Mouse (Mus musculus) CH12.LX (cell line): ENCODE data around the gene Ndufs4. TPM values are rescaled to one million over a fixed set of nuclear protein-coding genes. Genes with fewer than 3 reads are reported as not detected.

Experiments used
- DNase-seq: peaks from one replicate; pipeline ENCODE4 v3.0.0-alpha.2; 2013; ENCODE audit errors: extremely low read depth
- H3K27ac ChIP-seq: 2 replicates; pipeline ENCODE4 v1.5.1; 2012; ENCODE audit warnings: low read depth, mild to moderate bottlenecking, control low read depth, moderate library complexity; ENCODE audit not compliant: insufficient read depth
- H3K27me3 ChIP-seq: replicated peaks from 2 replicates; pipeline ENCODE3; 2012; ENCODE audit warnings: inconsistent platforms
- H3K36me3 ChIP-seq, 2 experiments: replicated peaks in 1 of 2; 2 replicates each; pipeline versions ENCODE3 to v1.6.1; 2012; ENCODE audit warnings: inconsistent platforms in 1 of 2, low read length in 1 of 2, mild to moderate bottlenecking in 1 of 2, mixed read lengths in 1 of 2, moderate library complexity in 1 of 2; ENCODE audit not compliant: control insufficient read depth in 1 of 2, insufficient read depth in 1 of 2
- H3K4me1 ChIP-seq, 2 experiments: 2 replicates each; pipeline ENCODE4 v1.6.1; 2012; ENCODE audit warnings: inconsistent platforms in 1 of 2, moderate library complexity in 1 of 2; ENCODE audit not compliant: insufficient read depth in 2 of 2, control insufficient read depth in 1 of 2
- H3K4me2 ChIP-seq: 2 replicates; pipeline ENCODE4 v1.6.1; 2012; ENCODE audit warnings: low read depth, mild to moderate bottlenecking, control low read depth; ENCODE audit not compliant: poor library complexity, insufficient read depth, severe bottlenecking
- H3K4me3 ChIP-seq, 3 experiments: fragments of 150-350 bp in 1 of 3; sonication (generic) in 1 of 3; replicated peaks in 1 of 3; 2 replicates each; pipeline versions ENCODE3 to v1.5.1; 2011 to 2012; ENCODE audit warnings: low read depth in 2 of 3, low read length in 2 of 3, mild to moderate bottlenecking in 2 of 3, moderate library complexity in 2 of 3, control low read depth in 1 of 3, improper control_type of control experiment in 1 of 3, inconsistent platforms in 1 of 3, mixed read lengths in 1 of 3; ENCODE audit not compliant: poor library complexity in 1 of 3
- H3K79me2 ChIP-seq: replicated peaks from 2 replicates; pipeline ENCODE4 v1.6.1; 2012; ENCODE audit warnings: mild to moderate bottlenecking, moderate library complexity; ENCODE audit not compliant: control insufficient read depth, poor library complexity, insufficient read depth, severe bottlenecking; ENCODE audit errors: extremely low read depth
- H3K9ac ChIP-seq: 2 replicates; pipeline ENCODE4 v1.6.1; 2012; ENCODE audit warnings: low read depth, mild to moderate bottlenecking, control low read depth, moderate library complexity; ENCODE audit not compliant: insufficient read depth
- H3K9me3 ChIP-seq: replicated peaks from 2 replicates; pipeline ENCODE3; 2012; ENCODE audit warnings: low read length, inconsistent platforms, mixed read lengths
- BHLHE40 ChIP-seq: IDR thresholded peaks from 2 replicates; pipeline ENCODE4 v1.6.1; 2011; ENCODE audit warnings: mild to moderate bottlenecking, low read depth, low read length, improper control_type of control experiment
- CHD1 ChIP-seq: IDR thresholded peaks from 2 replicates; pipeline ENCODE4 v1.6.1; 2012; ENCODE audit warnings: low read depth, low read length, improper control_type of control experiment, inconsistent platforms
- CTCF ChIP-seq, 2 experiments: IDR thresholded peaks in 1 of 2; conservative IDR thresholded peaks in 1 of 2; 2 replicates each; pipeline ENCODE4 v1.5.1; 2011 to 2012; ENCODE audit warnings: low read depth in 2 of 2, low read length in 2 of 2, improper control_type of control experiment in 1 of 2, inconsistent platforms in 1 of 2, mild to moderate bottlenecking in 1 of 2, moderate library complexity in 1 of 2
- E2F4 ChIP-seq: IDR thresholded peaks from 2 replicates; pipeline ENCODE4 v1.6.1; 2011; ENCODE audit warnings: low read depth, low read length, improper control_type of control experiment; ENCODE audit not compliant: insufficient replicate concordance
- EP300 ChIP-seq: IDR thresholded peaks from 2 replicates; pipeline ENCODE4 v1.6.1; 2011; ENCODE audit warnings: low read length, improper control_type of control experiment
- GABPA ChIP-seq: IDR thresholded peaks from 2 replicates; pipeline ENCODE4 v1.6.1; 2012; ENCODE audit warnings: low read depth, low read length, improper control_type of control experiment, inconsistent platforms; ENCODE audit not compliant: insufficient replicate concordance
- HCFC1 ChIP-seq: IDR thresholded peaks from 2 replicates; pipeline ENCODE4 v1.6.1; 2012; ENCODE audit warnings: low read depth, mild to moderate bottlenecking, inconsistent platforms, low read length, improper control_type of control experiment
- KAT2A ChIP-seq: IDR thresholded peaks from 2 replicates; pipeline ENCODE4 v1.6.1; 2012; ENCODE audit warnings: low read length, improper control_type of control experiment, inconsistent platforms; ENCODE audit not compliant: insufficient replicate concordance
- MAX ChIP-seq: IDR thresholded peaks from 2 replicates; pipeline ENCODE4 v1.6.1; 2011; ENCODE audit warnings: low read length, improper control_type of control experiment
- MEF2A ChIP-seq: IDR thresholded peaks from 2 replicates; pipeline ENCODE4 v1.6.1; 2014; ENCODE audit warnings: low read depth, mild to moderate bottlenecking, inconsistent platforms, low read length, improper control_type of control experiment, borderline replicate concordance
- MYC ChIP-seq: IDR thresholded peaks from 2 replicates; pipeline ENCODE4 v1.6.1; 2011; ENCODE audit warnings: low read depth, mild to moderate bottlenecking, improper control_type of control experiment, low read length
- PAX5 ChIP-seq: IDR thresholded peaks from 2 replicates; pipeline ENCODE4 v1.6.1; 2012; ENCODE audit warnings: low read length, inconsistent platforms, mixed read lengths
- POLR2AphosphoS2 ChIP-seq: IDR thresholded peaks from 2 replicates; pipeline ENCODE4 v1.6.1; 2011; ENCODE audit warnings: low read depth, low read length, improper control_type of control experiment
- RAD21 ChIP-seq: IDR thresholded peaks from 2 replicates; pipeline ENCODE4 v1.6.1; 2011; ENCODE audit warnings: low read depth, mild to moderate bottlenecking, low read length, improper control_type of control experiment, moderate library complexity
- RCOR1 ChIP-seq: conservative IDR thresholded peaks from 2 replicates; pipeline ENCODE4 v1.6.1; 2012; ENCODE audit warnings: low read depth, mild to moderate bottlenecking, inconsistent platforms, low read length, improper control_type of control experiment
- SMC3 ChIP-seq: IDR thresholded peaks from 2 replicates; pipeline ENCODE4 v1.6.1; 2011; ENCODE audit warnings: low read depth, low read length, improper control_type of control experiment
- TBP ChIP-seq: conservative IDR thresholded peaks from 2 replicates; pipeline ENCODE4 v1.6.1; 2011; ENCODE audit warnings: low read depth, low read length, improper control_type of control experiment
- TCF12 ChIP-seq: IDR thresholded peaks from 2 replicates; pipeline ENCODE4 v1.6.1; 2014; ENCODE audit warnings: low read depth, mild to moderate bottlenecking, inconsistent platforms, low read length, improper control_type of control experiment
- UBTF ChIP-seq: IDR thresholded peaks from 2 replicates; pipeline ENCODE4 v1.6.1; 2012; ENCODE audit warnings: low read depth, mild to moderate bottlenecking, inconsistent platforms, low read length, improper control_type of control experiment, moderate library complexity
- USF1 ChIP-seq: IDR thresholded peaks from 2 replicates; pipeline ENCODE4 v1.6.1; 2014; ENCODE audit warnings: low read depth, mild to moderate bottlenecking, inconsistent platforms, low read length, improper control_type of control experiment
- USF2 ChIP-seq: conservative IDR thresholded peaks from 2 replicates; pipeline ENCODE4 v1.6.1; 2011; ENCODE audit warnings: low read depth, low read length, improper control_type of control experiment
- ZKSCAN1 ChIP-seq: IDR thresholded peaks from 2 replicates; pipeline ENCODE4 v1.6.1; 2012; ENCODE audit warnings: low read depth, inconsistent platforms, low read length, improper control_type of control experiment, borderline replicate concordance
- ZMIZ1 ChIP-seq: IDR thresholded peaks from 2 replicates; pipeline ENCODE4 v1.6.1; 2012; ENCODE audit warnings: low read depth, mild to moderate bottlenecking, inconsistent platforms, low read length, improper control_type of control experiment
- dilution Hi-C: fragments of 300-500 bp; cut with MboI; formaldehyde crosslinking; loops from 2 replicates; pipeline ENCODE4 v1.14.3; 2020; ENCODE audit warnings: low sequenced_read_pairs; ENCODE audit not compliant: extremely low pct_unique_long_range_greater_than_20kb, extremely low pct_ligation_motif_present
- in situ Hi-C: fragments of 300-500 bp; cut with MboI; formaldehyde crosslinking; loops from 3 replicates; pipeline ENCODE4 v1.14.3; 2019; ENCODE audit warnings: low sequenced_read_pairs, low pct_ligation_motif_present, low pct_unique_long_range_greater_than_20kb, mixed read lengths
- polyA plus RNA-seq: library from polyadenylated mRNA; unstranded; fragments of >175 nt; gene quantifications from 2 replicates; pipeline ENCODE4 v1.2.1, GENCODE M21; 2012; ENCODE audit warnings: low read depth; ENCODE audit not compliant: insufficient read length
- total RNA-seq, 2 experiments: library from RNA; depleted of rRNA; stranded (reverse); fragments of 300-350 nt in 1 of 2; fragments of >200 nt in 1 of 2; gene quantifications; 2 replicates each; pipeline ENCODE4 v1.2.3; 2012 to 2014

Ndufs4 gene
- total and polyA plus RNA-seq, 3 experiments = 108 to 218 (median 120) TPM

- DNase-seq = no peak
- no peaks in the 10 kb centered on the region for H3K9me3 ChIP-seq
- no peak overlapping the region for H3K4me2 ChIP-seq
- no peak overlapping the region for H3K9ac ChIP-seq
- no peaks in the 10 kb centered on the region for H3K36me3 ChIP-seq
- H3K79me2 ChIP-seq = no peaks in the 10 kb centered on the region
- dilution Hi-C loops = no loop called here
- no peaks in the 10 kb centered on the region for H3K27me3 ChIP-seq
- H3K27ac ChIP-seq = no peak overlapping the region
- no peak overlapping the region for H3K4me3 ChIP-seq
- no peak for TF ChIP-seq RCOR1
- no peak for TF ChIP-seq HCFC1
- TF ChIP-seq TCF12 = no peak
- TF ChIP-seq MYC = no peak
- no peak for TF ChIP-seq SMC3
- no peak for TF ChIP-seq GABPA
- no peak for TF ChIP-seq MAX
- no peak for TF ChIP-seq EP300
- no peak for TF ChIP-seq TBP
- TF ChIP-seq BHLHE40 = no peak
- TF ChIP-seq E2F4 = no peak
- no peak for TF ChIP-seq USF1
- in situ Hi-C loops = no loop called here
- peaks cover 0 to 7% of the 10 kb centered on the region in 2 experiments; a peak in 2 of 4 replicates for H3K4me1 ChIP-seq
Observed at GRCm38 (mm10) chr13:114396863-114397262, 8.8 kb upstream of the Ndufs4 start.

GRCm38 (mm10) chr13:114394784-114395183 is 6.7 kb upstream of the Ndufs4 start:
- no peak overlapping the region for H3K9ac ChIP-seq
- dilution Hi-C loops (no loop called here), in situ Hi-C loops (no loop called here)
- peaks cover 0 to 7% of the 10 kb centered on the region in 2 experiments; a peak in 2 of 4 replicates for H3K4me1 ChIP-seq
- H3K4me2 ChIP-seq = no peak overlapping the region
- no peak overlapping the region for H3K4me3 ChIP-seq
- H3K27ac ChIP-seq = no peak overlapping the region
- H3K9me3 ChIP-seq = no peaks in the 10 kb centered on the region
- DNase-seq = no peak
- no peaks in the 10 kb centered on the region for H3K79me2 ChIP-seq
- TF ChIP-seq POLR2AphosphoS2 = no peak
- no peak for TF ChIP-seq E2F4
- no peak for TF ChIP-seq CTCF (conservative IDR thresholded peaks at IDR 0.05 in 1 of 2, IDR thresholded peaks at IDR 0.05 in 1 of 2; ENCODE audit: low read depth in 2 of 2, low read length in 2 of 2)
- TF ChIP-seq ZKSCAN1 = no peak
- no peak for TF ChIP-seq EP300
- TF ChIP-seq RAD21 = no peak
- TF ChIP-seq ZMIZ1 = no peak
- no peak for TF ChIP-seq HCFC1
- no peak for TF ChIP-seq RCOR1
- no peak for TF ChIP-seq MAX
- TF ChIP-seq MEF2A = no peak
- TF ChIP-seq USF2 = no peak
- TF ChIP-seq CHD1 = no peak
- no peak for TF ChIP-seq BHLHE40
- no peak for TF ChIP-seq KAT2A
- no peak for TF ChIP-seq PAX5
- TF ChIP-seq UBTF = no peak
- H3K36me3 ChIP-seq = no peaks in the 10 kb centered on the region
- peaks cover 3% of the 10 kb centered on the region for H3K27me3 ChIP-seq
